Mouse (Mus musculus) heart, adult 18-20 months (tissue): Measurements from ENCODE around the gene Katna1. TPM values are rescaled to one million over a fixed set of nuclear protein-coding genes. Genes with fewer than 3 reads are reported as not detected.
"Not testable (repeated sequence)": the region's sequence is repeated elsewhere in the genome, so short reads cannot be mapped to it uniquely, and the experiment has no call there.

Experiments
- DNase-seq, 2 experiments: peaks; one replicate each; pipeline ENCODE4 v3.0.0; 2021 to 2022; ENCODE audit warnings: mixed read lengths in 1 of 2
- long read RNA-seq, 2 experiments: library from polyadenylated mRNA; stranded (forward); transcript quantifications; one replicate each; pipeline ENCODE4 v2.0.0; 2021
- total RNA-seq, 2 experiments: library from RNA; stranded (reverse); gene quantifications; 2 replicates each; pipeline ENCODE4 v1.2.3; 2021

Katna1 gene
- total RNA-seq = 10 to 100 TPM; 13.1 to 13.2 TPM
- long read RNA-seq, experiment 1, transcript Katna1-201 (11 exons, 1,774 nt) = major isoform, 11 of 12 reads
- long read RNA-seq, experiment 1, partial matches to known transcripts = 1 of 12 reads
- long read RNA-seq, experiment 1, other reads (novel, unspliced or antisense) = 0 of 12 reads
- long read RNA-seq, experiment 2, transcript Katna1-201 (11 exons, 1,774 nt) = major isoform, 5 of 5 reads
- long read RNA-seq, experiment 2, partial matches to known transcripts = 0 of 5 reads
- long read RNA-seq, experiment 2, other reads (novel, unspliced or antisense) = 0 of 5 reads

DNA sequence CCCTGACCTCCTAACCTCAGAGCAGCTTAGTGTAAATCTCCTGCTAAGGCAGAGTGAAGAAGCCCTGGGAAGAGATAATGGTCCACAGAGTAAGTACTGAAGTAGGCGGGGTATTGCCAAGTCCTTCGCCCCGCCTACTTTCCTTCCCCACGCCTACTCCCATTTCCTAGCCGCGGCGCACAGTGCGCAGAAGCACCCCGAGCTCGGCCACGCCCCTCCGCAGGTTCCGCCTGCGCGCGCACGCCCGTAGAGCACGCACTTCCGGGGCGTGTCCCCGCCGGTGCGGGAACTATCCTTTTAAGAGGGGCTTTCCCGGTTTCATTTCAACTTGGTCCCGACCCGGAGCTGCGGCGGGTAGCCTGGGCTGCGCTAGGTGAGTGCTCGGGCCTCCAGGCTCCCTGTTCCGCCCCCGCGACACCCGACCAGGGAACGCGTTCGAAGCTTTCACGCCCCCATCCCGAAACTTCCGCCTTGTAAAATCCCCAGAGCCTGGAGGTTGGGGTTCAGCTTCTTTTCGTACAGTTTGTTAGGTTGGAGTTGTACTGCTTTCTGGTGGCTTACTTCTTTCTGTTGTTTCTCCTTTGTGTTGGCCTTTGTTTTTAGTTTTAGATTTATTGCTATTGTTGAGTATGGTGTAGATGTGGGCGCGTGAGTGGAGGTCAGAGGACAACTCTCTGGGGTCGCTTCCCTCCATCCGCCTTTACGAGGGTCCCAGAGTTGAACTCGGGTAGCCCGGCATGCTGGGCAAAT, at the start of gene Katna1:
Katna1 (plus strand) TSS at position 250 of the 750 bp plus-strand sequence.
- peak; percentile 95 to 96 for DNase-seq

DNA sequence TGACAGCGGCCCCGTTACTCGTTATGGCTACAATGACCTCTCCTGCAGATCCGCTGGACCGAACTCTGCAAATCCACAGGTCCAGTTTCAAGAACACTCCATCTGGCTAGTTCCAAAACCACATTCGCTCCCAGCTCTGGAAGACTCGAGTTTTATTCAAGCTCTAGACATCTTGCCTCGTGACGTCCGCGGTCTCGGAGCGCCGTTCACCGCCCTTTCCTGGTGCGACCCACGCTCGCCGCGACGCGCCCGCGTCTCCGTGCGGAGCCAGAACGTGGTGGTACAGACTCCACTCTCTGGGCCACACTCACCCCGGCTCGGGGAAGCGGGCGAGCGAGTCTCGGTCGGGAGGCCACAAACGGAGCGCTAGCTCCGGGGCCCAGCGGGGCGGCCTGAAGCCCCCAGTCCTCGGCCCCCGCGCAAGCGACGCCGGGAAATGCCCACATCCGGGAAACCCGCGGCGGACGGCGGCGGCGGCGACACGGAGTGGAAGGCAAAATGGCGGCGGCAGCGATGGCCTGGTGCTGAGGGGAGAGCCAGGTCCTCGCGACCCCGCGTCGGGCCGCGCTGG, 45.0 kb upstream of the Katna1 start, which contains the start of the genes Pcmt1 and Lats1:
Pcmt1 (minus strand) TSS at position 406 of the 571 bp plus-strand sequence.
Lats1 (plus strand) TSS at position 484 of the 571 bp plus-strand sequence.
- peak; percentile 90 to 94 for DNase-seq

DNA sequence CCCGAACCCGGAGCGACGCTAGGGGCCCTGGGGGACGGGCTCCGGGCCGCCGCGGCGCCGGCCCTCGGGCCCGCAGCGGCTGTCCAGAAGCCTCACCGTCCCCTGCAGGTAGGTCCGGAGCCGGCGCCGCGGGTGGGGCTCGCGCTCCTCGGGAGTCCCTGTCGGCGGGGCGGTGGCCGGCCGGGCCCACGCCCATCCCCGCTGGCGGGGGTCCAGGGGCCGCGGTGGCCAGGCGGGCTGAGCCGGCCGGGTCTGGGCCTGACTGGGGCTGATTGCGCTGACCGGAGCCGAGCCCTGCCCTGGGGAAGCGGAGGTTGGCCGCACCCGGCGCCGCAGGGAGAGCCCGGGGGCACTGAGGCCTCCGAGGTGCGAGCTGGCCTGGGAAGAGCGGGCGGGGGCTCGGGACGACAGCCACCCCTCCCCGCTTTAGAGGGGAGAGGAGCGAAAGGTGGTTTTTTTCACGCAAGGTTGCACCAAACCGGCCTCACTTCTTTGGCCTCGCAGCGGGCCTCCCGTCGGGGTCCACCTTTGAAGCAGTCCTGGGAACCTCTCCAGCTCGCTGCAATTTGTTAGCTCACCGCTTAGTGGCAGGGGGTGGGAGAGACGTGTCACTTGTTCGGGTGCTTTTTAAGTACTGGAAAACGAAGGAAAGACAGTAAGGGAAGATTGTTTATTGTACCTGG, 44.3 kb upstream of the Katna1 start:
- DNase-seq = peak; percentile 78 to 80

DNA sequence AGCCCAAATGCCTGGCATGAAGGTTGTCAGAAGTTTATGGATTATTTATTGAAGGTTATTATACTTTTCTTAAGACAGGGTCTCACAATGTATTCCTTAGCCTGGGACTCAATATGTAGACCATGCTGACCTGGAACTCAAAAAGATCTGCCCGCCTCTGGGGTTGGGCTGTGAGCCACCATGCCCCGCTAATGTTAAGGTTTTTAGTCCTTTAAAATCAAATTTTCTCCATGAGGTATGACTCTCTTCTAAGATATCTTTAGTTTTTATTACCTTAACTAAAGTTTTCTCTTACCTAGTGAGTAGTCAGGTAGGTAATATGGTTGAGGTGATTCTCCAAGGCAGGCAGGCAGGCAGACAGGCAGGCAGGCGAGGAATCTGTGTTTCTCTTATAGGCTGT, 43.6 kb upstream of the Katna1 start:
- DNase-seq = no peak

DNA sequence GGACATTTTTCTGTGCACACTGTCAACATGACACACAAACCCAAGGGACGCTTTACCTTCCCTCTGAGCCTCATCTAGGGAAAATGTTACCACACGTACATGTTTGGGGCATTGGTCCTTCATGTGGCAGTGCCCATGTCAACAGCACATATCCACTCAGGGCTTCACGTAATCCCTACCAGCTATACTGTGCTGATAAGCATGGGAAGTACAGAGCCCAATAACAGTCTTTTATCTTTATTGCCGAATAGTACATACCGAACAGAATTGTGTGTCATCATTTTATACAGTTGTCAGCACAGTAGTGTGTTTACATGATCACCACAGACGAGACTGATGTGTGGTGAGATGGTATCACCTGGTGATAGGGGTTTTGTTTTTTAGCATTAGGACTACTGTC, 38.9 kb upstream of the Katna1 start:
- no peak for DNase-seq

DNA sequence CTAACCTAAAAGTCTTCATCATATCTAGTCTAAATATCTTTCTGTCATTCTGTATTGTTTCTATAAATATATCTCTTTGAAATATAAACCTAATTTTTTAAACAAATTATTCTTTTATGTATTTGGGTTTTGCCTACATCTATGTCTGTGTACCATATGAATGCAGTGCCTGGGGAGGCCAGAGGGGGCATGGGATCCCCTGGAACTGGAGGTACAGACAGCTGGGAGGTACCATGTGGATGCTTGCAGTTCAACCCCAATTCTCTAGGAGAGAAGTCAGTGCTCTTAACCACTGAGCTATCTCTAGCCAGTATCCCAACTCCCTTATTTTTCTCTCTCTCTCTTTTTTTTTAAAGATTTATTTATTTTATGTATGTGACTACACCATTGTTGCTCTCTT, 30.5 kb upstream of the Katna1 start:
- DNase-seq = no peak

DNA sequence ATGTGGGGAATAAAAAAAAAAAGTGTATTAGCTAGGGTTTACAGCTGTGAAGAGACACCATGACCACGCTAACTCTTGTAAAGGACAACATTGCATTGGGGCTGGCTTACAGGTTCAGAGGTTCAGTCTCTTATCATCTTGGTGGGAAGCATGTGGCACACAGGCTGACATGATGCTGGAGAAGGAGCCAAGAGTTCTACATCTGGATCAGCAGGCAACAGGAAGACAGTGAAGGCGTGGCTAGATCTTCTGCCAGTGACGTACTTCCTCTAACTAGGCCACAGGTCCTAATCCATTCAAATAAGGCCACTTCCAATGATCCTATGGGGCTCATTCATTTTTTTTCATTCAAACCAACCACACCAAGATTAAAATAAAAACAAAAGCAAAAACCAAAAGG, 25.7 kb upstream of the Katna1 start:
- DNase-seq = no peak

DNA sequence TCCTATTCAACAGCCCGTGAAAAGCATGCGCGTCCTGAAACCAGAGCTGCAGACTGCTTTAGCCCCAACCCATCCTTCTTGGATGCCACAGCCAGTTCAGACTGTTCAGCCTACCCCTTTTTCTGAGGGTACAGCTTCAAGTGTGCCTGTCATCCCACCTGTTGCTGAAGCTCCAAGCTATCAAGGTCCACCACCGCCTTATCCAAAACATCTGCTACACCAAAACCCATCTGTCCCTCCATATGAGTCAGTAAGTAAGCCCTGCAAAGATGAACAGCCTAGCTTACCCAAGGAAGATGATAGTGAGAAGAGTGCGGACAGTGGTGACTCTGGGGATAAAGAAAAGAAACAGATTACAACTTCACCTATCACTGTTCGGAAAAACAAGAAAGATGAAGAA, 23.2 kb upstream of the Katna1 start:
- no peak for DNase-seq

DNA sequence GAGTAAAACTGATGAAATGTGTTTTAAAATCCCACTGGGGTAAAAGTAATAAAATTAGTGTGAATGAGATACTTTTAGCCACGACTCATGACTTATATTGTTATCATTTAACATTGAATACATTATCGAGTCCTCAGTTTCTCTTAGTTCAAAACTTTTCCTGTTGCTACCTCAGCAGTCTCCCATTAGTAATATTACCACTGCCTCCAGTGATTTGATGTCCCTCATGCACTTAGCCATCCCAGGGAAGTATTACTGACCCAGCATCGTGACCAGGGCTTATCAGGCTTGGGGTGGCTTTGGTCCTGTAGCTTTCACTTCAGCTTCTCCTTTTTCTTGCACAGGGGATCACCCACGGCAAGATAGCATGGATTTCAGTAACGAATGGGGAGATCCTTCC, 15.7 kb upstream of the Katna1 start:
- DNase-seq = no peak

DNA sequence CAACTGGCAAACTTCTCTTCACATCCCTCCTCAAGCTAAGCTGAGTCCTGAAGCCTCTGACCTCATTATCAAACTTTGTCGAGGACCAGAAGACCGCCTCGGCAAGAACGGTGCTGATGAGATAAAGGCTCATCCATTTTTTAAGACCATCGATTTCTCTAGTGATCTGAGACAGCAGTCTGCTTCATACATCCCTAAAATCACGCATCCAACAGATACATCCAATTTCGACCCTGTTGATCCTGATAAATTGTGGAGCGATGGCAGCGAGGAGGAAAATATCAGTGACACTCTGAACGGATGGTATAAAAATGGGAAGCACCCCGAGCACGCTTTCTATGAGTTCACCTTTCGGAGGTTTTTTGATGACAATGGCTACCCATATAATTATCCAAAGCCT, 13.3 kb upstream of the Katna1 start:
- no peak for DNase-seq

DNA sequence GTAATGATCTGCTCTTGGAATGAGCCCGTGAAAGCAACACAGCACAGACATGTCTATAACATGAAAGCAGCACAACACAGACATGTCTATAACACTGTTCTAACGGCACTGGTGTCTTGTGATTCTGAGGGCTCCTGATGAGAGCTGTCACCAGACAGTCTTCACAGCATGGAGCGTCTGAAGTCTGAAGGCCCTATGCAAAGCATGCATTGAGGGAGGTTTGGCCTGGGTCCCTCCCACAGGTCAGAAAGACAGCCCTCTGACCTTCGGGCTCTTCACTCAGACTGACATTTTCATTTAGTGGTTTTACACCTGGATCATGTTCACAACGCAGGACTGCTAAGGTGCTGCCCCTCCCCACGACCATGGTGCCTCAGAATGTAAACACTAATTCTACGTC, 10.7 kb upstream of the Katna1 start:
- DNase-seq = no peak

DNA sequence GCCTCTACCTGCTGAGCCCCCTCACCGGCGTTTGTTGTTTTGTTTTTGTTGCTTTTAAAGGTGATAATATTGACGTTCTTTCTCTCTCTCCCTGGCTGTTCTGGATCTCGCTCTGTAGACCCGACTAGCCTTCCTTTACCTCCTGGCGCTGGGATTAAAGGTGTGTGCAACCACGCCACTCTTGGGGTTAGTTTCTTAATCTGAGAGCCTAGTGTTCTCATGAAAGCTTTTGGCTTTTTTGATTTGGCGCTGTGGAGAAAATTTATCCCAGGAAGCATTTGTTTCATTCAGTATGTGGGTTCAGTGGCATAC, 657 bp downstream of the Katna1 start:
- DNase-seq = peak in 1 of 2 experiments; percentile 17

DNA sequence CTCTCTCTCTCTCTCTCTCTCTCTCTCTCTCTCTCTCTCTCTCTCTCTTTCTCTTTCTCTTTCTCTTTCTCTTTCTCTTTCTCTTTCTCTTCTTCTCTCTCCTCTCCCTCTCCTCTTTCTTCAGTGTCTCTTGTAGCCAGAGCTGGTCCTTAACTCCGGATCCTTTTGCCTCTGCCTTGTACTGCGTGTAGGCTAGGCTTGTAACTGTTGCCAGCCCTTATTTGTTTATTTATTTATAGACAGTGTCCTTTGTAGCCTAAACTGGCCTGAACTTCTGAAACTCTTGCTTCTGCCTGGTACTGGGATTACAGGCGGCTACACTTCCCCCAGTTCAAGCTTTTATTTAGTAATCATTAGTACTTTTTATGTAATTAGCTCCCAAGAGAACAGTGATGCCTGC, 1.2 kb downstream of the Katna1 start:
- no peak for DNase-seq

DNA sequence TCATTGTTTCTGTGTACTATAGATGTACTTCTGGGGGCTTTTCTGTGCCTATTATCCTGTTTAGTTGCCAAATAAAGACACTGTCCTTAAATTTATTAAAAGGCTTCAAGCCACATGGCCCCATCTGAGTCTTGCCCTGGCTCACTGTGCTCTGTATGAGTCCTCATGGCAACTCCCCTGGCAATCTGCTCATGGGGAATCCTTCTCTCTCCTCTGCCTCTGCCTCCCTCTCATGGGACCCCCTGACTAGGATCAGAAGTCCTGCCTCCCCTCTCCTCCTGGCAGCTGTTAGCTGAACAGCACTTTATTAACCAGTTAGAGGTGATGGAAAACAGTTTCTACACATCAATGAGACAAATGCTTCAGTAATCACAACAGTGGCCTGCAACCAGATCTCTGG, 5.8 kb downstream of the Katna1 start:
- no peak for DNase-seq

DNA sequence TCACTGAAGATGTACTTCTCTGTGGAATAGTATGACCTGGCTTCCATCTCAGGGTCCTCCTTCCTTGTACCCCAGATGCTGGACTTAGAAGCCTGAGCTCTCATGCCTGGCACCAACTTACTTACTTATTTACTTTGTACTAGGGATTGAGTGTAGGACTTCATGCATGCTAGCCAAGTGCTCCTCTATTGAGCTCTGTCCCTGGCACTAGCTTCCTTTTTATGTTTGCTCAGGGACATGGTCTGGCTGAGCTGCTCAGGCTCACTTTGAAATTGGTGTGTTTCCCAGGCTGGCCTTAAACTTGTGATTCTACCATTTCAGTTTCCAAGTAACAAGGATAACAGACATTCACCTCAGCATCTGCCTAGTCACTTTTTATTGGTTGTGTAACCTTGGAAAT, 11.3 kb downstream of the Katna1 start:
- DNase-seq = no peak

DNA sequence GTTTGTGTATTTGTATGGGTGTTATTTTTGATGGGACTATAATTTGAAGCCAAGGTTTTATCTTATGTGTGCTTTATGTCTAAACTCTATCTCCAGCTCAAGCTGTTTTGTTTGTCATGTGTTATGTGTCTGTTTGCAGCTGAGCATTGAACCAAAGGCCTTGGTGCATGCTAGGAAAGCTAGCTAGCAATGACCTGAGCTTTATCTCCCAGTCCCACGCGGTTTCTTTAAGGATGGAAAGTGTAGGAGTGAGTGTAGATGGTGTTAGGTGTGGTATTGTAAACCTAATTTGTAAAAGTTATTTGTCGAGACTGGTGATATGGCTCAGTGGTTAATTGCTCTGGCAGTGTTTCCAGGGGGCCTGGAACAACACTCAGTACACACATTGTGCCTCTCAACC, 12.1 kb downstream of the Katna1 start:
- no peak for DNase-seq

DNA sequence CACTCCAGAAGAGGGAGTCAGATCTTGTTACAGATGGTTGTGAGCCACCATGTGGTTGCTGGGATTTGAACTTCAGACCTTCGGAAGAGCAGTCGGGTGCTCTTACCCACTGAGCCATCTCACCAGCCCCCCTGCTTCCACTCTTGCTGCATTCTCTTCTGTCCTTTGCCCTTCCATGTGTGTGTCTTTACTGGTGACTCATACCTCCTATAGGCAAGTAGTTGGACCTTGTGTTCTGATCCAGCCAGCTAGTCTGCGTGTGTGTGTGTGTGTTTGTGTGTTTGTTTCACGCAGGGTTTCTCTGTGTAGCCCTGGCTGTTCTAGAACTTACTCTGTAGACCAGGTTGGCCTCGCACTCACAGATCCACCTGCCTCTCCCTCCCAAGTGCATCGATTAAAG, 19.7 kb downstream of the Katna1 start:
- not testable (repeated sequence) for DNase-seq

DNA sequence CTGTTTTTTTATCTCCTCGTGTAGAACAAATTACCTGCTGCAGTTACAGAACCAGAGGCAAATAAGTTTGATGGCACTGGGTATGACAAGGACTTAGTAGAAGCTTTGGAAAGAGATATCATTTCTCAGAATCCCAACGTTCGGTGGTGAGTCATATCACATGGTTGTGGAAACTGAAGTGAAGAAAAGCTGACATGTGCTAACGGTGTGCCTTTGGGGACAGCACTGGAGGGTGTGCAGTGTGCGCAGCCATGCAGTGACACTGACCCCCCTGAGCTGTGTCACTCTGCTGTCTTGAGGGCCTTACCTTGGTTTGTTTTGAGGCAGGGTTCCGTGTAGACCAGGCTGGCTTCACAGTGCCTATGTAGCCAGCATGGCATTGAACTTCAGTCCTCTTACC, 23.0 kb downstream of the Katna1 start:
- DNase-seq = no peak

DNA sequence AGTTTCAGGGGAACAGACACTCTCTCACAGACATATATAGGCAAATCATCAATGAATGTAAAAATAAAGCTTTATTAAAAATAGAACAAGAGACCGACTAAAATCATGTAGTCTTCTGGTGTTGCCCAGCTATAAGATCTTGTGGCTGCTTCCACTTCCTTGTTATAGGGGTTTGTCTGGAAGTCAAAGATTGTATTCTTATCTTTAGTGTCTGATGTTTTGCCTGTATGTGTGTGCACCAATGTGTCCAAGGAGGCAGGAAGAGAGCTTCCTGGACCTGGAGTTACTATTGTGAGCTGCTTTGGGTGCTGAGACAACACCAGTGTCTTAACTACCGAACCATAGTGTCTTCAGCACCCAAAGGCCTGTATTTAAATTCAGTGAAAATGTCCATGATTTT, 31.7 kb downstream of the Katna1 start:
- DNase-seq = no peak

DNA sequence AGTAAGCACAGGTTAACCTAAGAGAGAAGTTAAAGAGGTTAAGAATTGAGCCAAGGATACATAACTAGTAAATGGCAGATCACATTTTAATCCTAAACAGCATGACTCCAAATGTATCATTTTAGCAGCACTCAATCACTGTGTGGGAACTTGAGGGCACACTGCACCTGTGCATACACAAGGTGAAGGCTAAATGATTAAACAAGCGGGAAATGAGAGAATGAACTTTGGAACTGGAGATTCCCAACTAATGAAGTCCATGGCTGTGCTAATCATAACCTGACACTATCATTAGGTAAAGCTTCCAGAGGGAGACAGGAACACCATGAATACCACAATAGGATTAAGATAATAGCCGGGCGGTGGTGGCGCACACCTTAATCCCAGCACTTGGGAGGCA, 46.5 kb downstream of the Katna1 start:
- no peak for DNase-seq

DNA sequence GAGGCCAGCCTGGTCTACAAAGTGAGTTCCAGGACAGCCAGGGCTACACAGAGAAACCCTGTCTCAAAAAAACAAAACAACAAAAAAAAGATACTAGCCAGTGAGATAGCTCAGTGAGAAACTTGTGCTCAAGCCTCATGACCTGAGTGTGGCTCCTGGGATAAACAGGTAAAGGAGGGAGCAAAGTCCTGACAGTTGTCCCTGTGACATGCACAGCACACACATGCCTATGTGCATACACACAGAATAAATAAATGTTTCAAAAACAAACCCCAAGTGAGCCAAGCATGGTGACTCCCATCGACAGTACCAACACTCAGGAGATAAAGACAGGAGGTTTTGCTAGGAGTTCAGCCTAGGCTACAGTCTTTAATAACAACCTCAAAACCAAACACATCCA, 47.0 kb downstream of the Katna1 start:
- DNase-seq = no peak

DNA sequence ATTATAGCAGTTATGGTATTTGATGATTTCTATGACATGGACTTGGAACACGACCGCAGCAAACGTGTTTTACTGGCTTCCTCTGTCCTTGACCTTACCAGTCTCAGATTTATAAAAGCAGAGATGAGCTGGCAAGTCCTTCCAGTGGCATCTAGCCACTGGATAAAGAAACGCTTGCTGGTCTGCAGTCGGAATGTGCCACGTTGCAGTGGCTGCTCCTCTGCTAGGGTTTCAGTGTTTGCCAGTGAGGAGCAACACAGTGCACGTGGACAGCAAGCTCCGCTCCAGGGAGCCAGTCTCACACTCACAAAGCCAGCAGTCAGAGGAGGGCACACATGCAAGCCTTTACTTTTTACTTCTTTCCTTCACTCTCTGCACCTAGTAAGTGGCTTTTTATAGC, 49.6 kb downstream of the Katna1 start:
- DNase-seq = peak; percentile 27 to 59

DNA sequence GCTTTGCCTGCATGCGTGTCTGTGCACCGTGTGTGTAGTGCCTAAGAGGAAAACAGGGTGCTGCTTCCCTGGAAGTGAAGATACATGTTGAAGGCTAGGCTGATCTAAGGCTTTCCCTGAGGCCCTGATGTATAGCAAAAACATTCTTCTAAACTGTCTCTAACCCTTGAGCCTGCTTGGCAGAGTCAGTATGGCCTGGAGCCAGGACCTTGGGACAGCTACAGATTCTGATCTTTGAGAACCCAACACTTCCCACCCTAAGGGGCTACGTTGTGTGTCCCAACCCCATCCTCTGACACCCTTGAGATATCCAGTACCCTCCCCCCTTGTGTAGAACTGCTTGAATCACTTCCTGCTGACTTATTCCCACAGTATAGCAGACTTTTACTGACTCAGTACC, 52.6 kb downstream of the Katna1 start:
- no peak for DNase-seq
